Mouse (Mus musculus) layer of hippocampus, adult 18-20 months (tissue): ENCODE measurements around the gene Cplane1. TPM values are rescaled to one million over a fixed set of nuclear protein-coding genes. Genes with fewer than 3 reads are reported as not detected.
"Not testable (repeated sequence)": the region's sequence is repeated elsewhere in the genome, so short reads cannot be mapped to it uniquely, and the experiment has no call there.

Experiments
- DNase-seq, 2 experiments: peaks; one replicate each; pipeline ENCODE4 v3.0.0; 2022; ENCODE audit warnings: low spot score in 2 of 2
- long read RNA-seq: library from polyadenylated mRNA; stranded (forward); transcript quantifications from one replicate; pipeline ENCODE4 v2.0.0, GENCODE M21; 2021
- total RNA-seq, 2 experiments: library from RNA; stranded (reverse); gene quantifications; 2 replicates each; pipeline ENCODE4 v1.2.3; 2021

Cplane1 gene
- 10 to 100 TPM; 27.8 to 29.0 TPM for total RNA-seq
- long read RNA-seq, partial matches to known transcripts, result 4 of 56 reads
- long read RNA-seq, other reads (novel, unspliced or antisense), result 52 of 56 reads

- peak; percentile 87 to 95 for DNase-seq
Observed at GRCm38 (mm10) chr15:8168591-8169265, at the start of gene Cplane1. TSS of gene Cplane1 (plus strand) at chr15:8169106.

- no peak for DNase-seq
Observed at GRCm38 (mm10) chr15:8129281-8129680, 39.6 kb upstream of the Cplane1 start.

GRCm38 (mm10) chr15:8131268-8131667 is 37.6 kb upstream of the Cplane1 start:
- no peak for DNase-seq

- DNase-seq, result no peak
Observed at GRCm38 (mm10) chr15:8131761-8132160, 37.1 kb upstream of the Cplane1 start.

- DNase-seq, result no peak
Observed at GRCm38 (mm10) chr15:8135606-8136005, 33.3 kb upstream of the Cplane1 start.

GRCm38 (mm10) chr15:8161841-8162240 is 7.1 kb upstream of the Cplane1 start:
- no peak for DNase-seq

- peak in 1 of 2 experiments; percentile 55 for DNase-seq
Observed at GRCm38 (mm10) chr15:8169266-8169746, 400 bp downstream of the Cplane1 start.

- no peak for DNase-seq
Observed at GRCm38 (mm10) chr15:8189563-8189962, 20.7 kb downstream of the Cplane1 start.

GRCm38 (mm10) chr15:8190435-8190834 is 21.5 kb downstream of the Cplane1 start:
- no peak for DNase-seq

- no peak for DNase-seq
Observed at GRCm38 (mm10) chr15:8200317-8200716, 31.4 kb downstream of the Cplane1 start.

- DNase-seq, result no peak
Observed at GRCm38 (mm10) chr15:8208362-8208761, 39.5 kb downstream of the Cplane1 start.

GRCm38 (mm10) chr15:8214811-8215210 is 45.9 kb downstream of the Cplane1 start:
- no peak for DNase-seq

- DNase-seq, result not testable (repeated sequence)
Observed at GRCm38 (mm10) chr15:8234167-8234566, 65.3 kb downstream of the Cplane1 start.

- no peak for DNase-seq
Observed at GRCm38 (mm10) chr15:8265946-8266345, 97.0 kb downstream of the Cplane1 start.

GRCm38 (mm10) chr15:8267211-8267610 is 98.3 kb downstream of the Cplane1 start:
- DNase-seq, result peak in 1 of 2 experiments; percentile 57

GRCm38 (mm10) chr15:8268231-8268630 is 99.3 kb downstream of the Cplane1 start:
- DNase-seq, result no peak

GRCm38 (mm10) chr15:8271952-8272351 is 103.0 kb downstream of the Cplane1 start:
- no peak for DNase-seq

GRCm38 (mm10) chr15:8277916-8278315 is 109.0 kb downstream of the Cplane1 start:
- not testable (repeated sequence) for DNase-seq

GRCm38 (mm10) chr15:8279320-8279779 is 110.4 kb downstream of the Cplane1 start:
- no peak for DNase-seq

GRCm38 (mm10) chr15:8279929-8280610 is 111.2 kb downstream of the Cplane1 start:
- DNase-seq, result no peak

- peak; percentile 19 to 56 for DNase-seq
Observed at GRCm38 (mm10) chr15:8281701-8282100, 112.8 kb downstream of the Cplane1 start.

- no peak for DNase-seq
Observed at GRCm38 (mm10) chr15:8282155-8282554, 113.2 kb downstream of the Cplane1 start.
